Mouse (Mus musculus) heart, embryonic 11.5 days (tissue): ENCODE data around the gene Ppp1r12b. TPM values are rescaled to one million over a fixed set of nuclear protein-coding genes. Genes with fewer than 3 reads are reported as not detected.
A peak's percentile ranks its signal among the peaks of the same experiment; 100 is the strongest.

Source experiments
- ATAC-seq: fragments of 200-750 bp; cut with Nextera tagmentation; replicated peaks from 2 replicates; pipeline ENCODE4 v1.8.0; 2017; ENCODE audit warnings: moderate library complexity; ENCODE audit not compliant: insufficient number of reproducible peaks, low FRiP score, low TSS enrichment
- H3K27ac ChIP-seq: fragments of 300-500 bp; sonication (generic); 2 replicates; pipeline ENCODE4 v1.5.1; 2014; ENCODE audit warnings: mild to moderate bottlenecking, low read depth, low read length
- H3K27me3 ChIP-seq: fragments of 300-500 bp; sonication (generic); 2 replicates; pipeline ENCODE4 v1.6.1; 2014; ENCODE audit warnings: mild to moderate bottlenecking, low read length, mixed read lengths; ENCODE audit not compliant: control insufficient read depth, insufficient read depth
- H3K36me3 ChIP-seq: fragments of 300-500 bp; sonication (generic); 2 replicates; pipeline ENCODE4 v1.6.1; 2014; ENCODE audit warnings: mild to moderate bottlenecking, low read length, moderate library complexity, mixed read lengths; ENCODE audit not compliant: control insufficient read depth, insufficient read depth
- H3K4me1 ChIP-seq: fragments of 300-500 bp; sonication (generic); 2 replicates; pipeline ENCODE4 v1.6.1; 2014; ENCODE audit warnings: low read length; ENCODE audit not compliant: control insufficient read depth, insufficient read depth
- H3K4me2 ChIP-seq: fragments of 300-500 bp; sonication (generic); 2 replicates; pipeline ENCODE4 v1.6.1; 2014; ENCODE audit warnings: mild to moderate bottlenecking, moderate library complexity
- H3K4me3 ChIP-seq: fragments of 300-500 bp; sonication (generic); 2 replicates; pipeline ENCODE4 v1.5.1; 2014; ENCODE audit warnings: low read depth, low read length
- H3K9ac ChIP-seq: fragments of 300-500 bp; sonication (generic); 2 replicates; pipeline ENCODE4 v1.6.1; 2014; ENCODE audit warnings: mild to moderate bottlenecking, low read depth, low read length, moderate library complexity
- H3K9me3 ChIP-seq: fragments of 300-500 bp; sonication (generic); replicated peaks from 2 replicates; pipeline ENCODE4 v1.6.1; 2016; ENCODE audit warnings: low read length; ENCODE audit not compliant: control insufficient read depth
- WGBS: fragments of 180-500 bp; shearing (Covaris S2); extraction: QIAGEN DNeasy Blood & Tissue Kit; methylation state at CpG from one replicate; pipeline ENCODE4 v1.1.7; 2014; ENCODE audit not compliant: insufficient replicate concordance; 5-methylcytosine and 5-hydroxymethylcytosine counted together
- microRNA-seq: library from miRNA; unstranded; fragments of <30 nt; microRNA quantifications from one replicate; pipeline ENCODE4, GENCODE M21; 2016; ENCODE audit warnings: borderline number of aligned reads
- polyA plus RNA-seq: library from polyadenylated mRNA; unstranded; fragments of >200 nt; fragmentation: Nextera tagmentation; extraction: Ambion mirVana; gene quantifications from 2 replicates; pipeline ENCODE4 v1.2.1, GENCODE M21; 2014

The Ppp1r12b gene
- polyA plus RNA-seq, 1 experiment from 2014 or later = 26.7 TPM

GRCm38 (mm10) chr1:134711061-134711460, 244.7 kb downstream of the Ppp1r12b start:
- Histone ChIP-seq H3K27me3 (peaks cover 75% of the 10 kb centered on the region), H3K9ac (no peak overlapping the region), H3K4me1 (peaks cover 13% of the 10 kb centered on the region), H3K4me3 (no peak overlapping the region), H3K9me3 (no peaks in the 10 kb centered on the region), H3K27ac (no peak overlapping the region), H3K36me3 (no peaks in the 10 kb centered on the region), H3K4me2 (no peak overlapping the region)
- WGBS = 61% methylated on average over 7 of the region's 7 CpGs
- ATAC-seq = no peak

- Histone ChIP-seq H3K4me2 (peak overlapping the region; percentile 97), H3K27me3 (peaks cover 85% of the 10 kb centered on the region), H3K4me1 (peaks cover 13% of the 10 kb centered on the region), H3K36me3 (no peaks in the 10 kb centered on the region), H3K9ac (peak overlapping the region; percentile 52; the same call in 1 of the 2 replicates), H3K4me3 (peak overlapping the region; percentile 52), H3K27ac (no peak overlapping the region), H3K9me3 (no peaks in the 10 kb centered on the region)
- ATAC-seq = no peak
- 16% methylated on average over 26 of the region's 26 CpGs for WGBS
Measured at GRCm38 (mm10) chr1:134709411-134710306, 246.1 kb downstream of the Ppp1r12b start.

- H3K27me3 ChIP-seq = peaks cover 85% of the 10 kb centered on the region
- no peaks in the 10 kb centered on the region for H3K9me3 ChIP-seq
- H3K4me1 ChIP-seq = peaks cover 13% of the 10 kb centered on the region
- ATAC-seq = no peak
- H3K4me2 ChIP-seq = peak overlapping the region; percentile 97
- H3K36me3 ChIP-seq = no peaks in the 10 kb centered on the region
- H3K27ac ChIP-seq = no peak overlapping the region
- WGBS = under 1% methylated on average over 46 of the region's 46 CpGs
- H3K4me3 ChIP-seq = peak overlapping the region; percentile 52
- peak overlapping the region; percentile 52; the same call in 1 of the 2 replicates for H3K9ac ChIP-seq
Measured at GRCm38 (mm10) chr1:134708801-134709385, 246.8 kb downstream of the Ppp1r12b start.

- Histone ChIP-seq H3K36me3 (no peaks in the 10 kb centered on the region), H3K4me2 (peak overlapping the region; percentile 97), H3K27me3 (peaks cover 79% of the 10 kb centered on the region), H3K9ac (no peak overlapping the region; the same call in 1 of the 2 replicates), H3K4me3 (peak overlapping the region; percentile 52), H3K4me1 (peaks cover 13% of the 10 kb centered on the region), H3K27ac (no peak overlapping the region), H3K9me3 (no peaks in the 10 kb centered on the region)
- no peak for ATAC-seq
- 9% methylated on average over 8 of the region's 8 CpGs for WGBS
Measured at GRCm38 (mm10) chr1:134708274-134708673, 247.5 kb downstream of the Ppp1r12b start.

- H3K9ac ChIP-seq = no peak overlapping the region
- H3K4me2 ChIP-seq = no peak overlapping the region
- H3K27me3 ChIP-seq = peaks cover 72% of the 10 kb centered on the region
- WGBS = 55% methylated on average over 3 of the region's 3 CpGs
- H3K9me3 ChIP-seq = no peaks in the 10 kb centered on the region
- H3K4me1 ChIP-seq = peaks cover 13% of the 10 kb centered on the region
- H3K27ac ChIP-seq = no peak overlapping the region
- no peaks in the 10 kb centered on the region for H3K36me3 ChIP-seq
- ATAC-seq = no peak
- no peak overlapping the region for H3K4me3 ChIP-seq
Measured at GRCm38 (mm10) chr1:134707516-134707915, 248.2 kb downstream of the Ppp1r12b start.

GRCm38 (mm10) chr1:134706549-134706948, 249.2 kb downstream of the Ppp1r12b start:
- Histone ChIP-seq H3K9me3 (no peaks in the 10 kb centered on the region), H3K27ac (no peak overlapping the region), H3K4me1 (peaks cover 13% of the 10 kb centered on the region), H3K36me3 (no peaks in the 10 kb centered on the region), H3K27me3 (peaks cover 64% of the 10 kb centered on the region), H3K4me2 (no peak overlapping the region), H3K9ac (no peak overlapping the region), H3K4me3 (no peak overlapping the region)
- 49% methylated on average over 2 of the region's 2 CpGs for WGBS
- no peak for ATAC-seq

Small RNA genes lying within 50 kb of the gene (microRNA-seq; reads per million reads assigned to microRNA genes)
- not detected for gene Gm22232

Other genes with a start within 250 kb of the Ppp1r12b start
- 48.0 and 48.6 TPM in 2 replicates for gene Ube2t, start 6.6 kb upstream of the Ppp1r12b start, polyA plus RNA-seq
- 1.0 and 1.4 TPM in 2 replicates for gene Lgr6, start 149.3 kb upstream of the Ppp1r12b start, polyA plus RNA-seq
- 1.2 and 2.0 TPM in 2 replicates for gene Ptpn7, start 176.8 kb upstream of the Ppp1r12b start, polyA plus RNA-seq
- gene Arl8a, start 190.9 kb upstream of the Ppp1r12b start, polyA plus RNA-seq = 27.7 and 29.7 TPM in 2 replicates
- not detected in 2 replicates for gene Gpr37l1, start 211.7 kb upstream of the Ppp1r12b start, polyA plus RNA-seq